Mouse (Mus musculus) heart, postnatal 0 days (tissue): ENCODE measurements around the gene Olfr807. TPM values are rescaled to one million over a fixed set of nuclear protein-coding genes. Genes with fewer than 3 reads are reported as not detected.

Experiments
- ATAC-seq: fragments of 200-750 bp; cut with Nextera tagmentation; 2 replicates; pipeline ENCODE4 v1.8.0; 2017; ENCODE audit warnings: low read depth, moderate number of reproducible peaks, moderate library complexity; ENCODE audit not compliant: insufficient read depth
- DNase-seq: peaks from one replicate; pipeline ENCODE4 v3.0.0-alpha.2; 2016; ENCODE audit warnings: low spot score
- H3K27ac ChIP-seq: fragments of 300-500 bp; sonication (generic); 2 replicates; pipeline ENCODE4 v1.5.1; 2014; ENCODE audit warnings: low read depth, mild to moderate bottlenecking
- H3K27me3 ChIP-seq: fragments of 300-500 bp; sonication (generic); 2 replicates; pipeline ENCODE4 v1.6.1; 2014; ENCODE audit warnings: low read length, mixed read lengths; ENCODE audit not compliant: control insufficient read depth, insufficient read depth
- H3K36me3 ChIP-seq: fragments of 300-500 bp; sonication (generic); replicated peaks from 2 replicates; pipeline ENCODE4 v1.6.1; 2014; ENCODE audit warnings: low read length, mixed read lengths; ENCODE audit not compliant: control insufficient read depth, insufficient read depth
- H3K4me1 ChIP-seq: fragments of 300-500 bp; sonication (generic); 2 replicates; pipeline ENCODE4 v1.6.1; 2014; ENCODE audit warnings: antibody characterized with exemption; ENCODE audit not compliant: control insufficient read depth, insufficient read depth
- H3K4me2 ChIP-seq: fragments of 300-500 bp; sonication (generic); 2 replicates; pipeline ENCODE4 v1.6.1; 2014; ENCODE audit warnings: low read depth, mild to moderate bottlenecking, low read length, moderate library complexity
- H3K4me3 ChIP-seq: fragments of 300-500 bp; sonication (generic); 2 replicates; pipeline ENCODE4 v1.5.1; 2014; ENCODE audit warnings: low read depth, low read length
- H3K9ac ChIP-seq: fragments of 300-500 bp; sonication (generic); replicated peaks from 2 replicates; pipeline ENCODE4 v1.6.1; 2014; ENCODE audit warnings: low read depth, low read length, mixed read lengths
- H3K9me3 ChIP-seq: fragments of 300-500 bp; sonication (generic); replicated peaks from 2 replicates; pipeline ENCODE4 v1.6.1; 2016; ENCODE audit warnings: low read length; ENCODE audit not compliant: control insufficient read depth
- CTCF ChIP-seq: IDR thresholded peaks from 2 replicates; pipeline ENCODE4 v1.5.1; 2016; ENCODE audit warnings: antibody characterized with exemption, control low read depth, low read depth
- EP300 ChIP-seq: IDR thresholded peaks from 2 replicates; pipeline ENCODE4 v1.6.1; 2016; ENCODE audit warnings: antibody characterized with exemption, low read depth
- WGBS: fragments of 180-500 bp; shearing (Covaris S2); extraction: QIAGEN DNeasy Blood & Tissue Kit; methylation state at CpG from one replicate; pipeline ENCODE4 v1.1.7; 2014; 5-methylcytosine and 5-hydroxymethylcytosine counted together
- polyA plus RNA-seq: library from polyadenylated mRNA; unstranded; fragments of >200 nt; fragmentation: Nextera tagmentation; extraction: Ambion mirVana; gene quantifications from 2 replicates; pipeline ENCODE4 v1.2.1, GENCODE M21; 2015
- total RNA-seq: library from RNA; depleted of rRNA; stranded (reverse); fragments of >200 nt; gene quantifications from 2 replicates; pipeline ENCODE4 v1.2.3, GENCODE M21; 2014; ENCODE audit warnings: low replicate concordance; rRNA removed

Gene Olfr807
- not detected in 2 replicates for total RNA-seq
- polyA plus RNA-seq: not detected in 2 replicates

DNA sequence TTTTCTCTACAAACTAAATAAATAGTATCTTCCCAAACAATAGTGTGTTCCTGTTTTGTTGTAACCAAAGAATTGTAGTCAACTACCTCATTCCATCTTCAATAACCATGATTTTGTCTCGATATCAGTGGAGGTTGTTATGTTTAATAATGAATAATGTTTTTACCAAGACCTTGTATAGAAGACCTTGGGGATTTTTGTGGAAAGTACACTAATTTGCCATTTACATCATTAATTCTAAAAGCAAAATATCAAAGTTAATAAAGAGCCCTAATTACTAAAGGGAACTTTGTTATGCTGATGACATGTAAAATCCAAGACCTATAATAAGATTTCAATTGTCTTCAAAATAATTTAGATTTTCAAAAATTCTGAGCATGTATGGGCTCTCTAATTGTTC is at the start of gene Olfr807:
Olfr807 (minus strand) TSS at position 101 of the 400 bp plus-strand sequence.
- no peak within 1 kb of the TSS for H3K4me3 ChIP-seq
- H3K9ac ChIP-seq: no peak within 1 kb of the TSS
- WGBS: 70% methylated on average over 1 of the region's 1 CpGs
- no peak for TF ChIP-seq EP300
- TF ChIP-seq CTCF: no peak
- H3K4me2 ChIP-seq: no peak within 1 kb of the TSS
- H3K9me3 ChIP-seq: no peaks in the 10 kb centered on the region
- ATAC-seq: no peak
- H3K36me3 ChIP-seq: no peaks in the 10 kb centered on the region
- DNase-seq: no peak
- H3K27ac ChIP-seq: no peak within 1 kb of the TSS
- no peaks in the 10 kb centered on the region for H3K27me3 ChIP-seq
- no peaks in the 10 kb centered on the region for H3K4me1 ChIP-seq

GRCm38 (mm10) chr10:129804296-129804695 is 46.7 kb upstream of the Olfr807 start, which contains the start of gene Olfr811:
Gene Olfr811, minus strand, starts transcription at chr10:129804396.
- H3K4me3 ChIP-seq: no peak within 1 kb of the TSS
- H3K27ac ChIP-seq: no peak within 1 kb of the TSS
- H3K4me2 ChIP-seq: no peak within 1 kb of the TSS
- no peaks in the 10 kb centered on the region for H3K27me3 ChIP-seq
- no peaks in the 10 kb centered on the region for H3K36me3 ChIP-seq
- ATAC-seq: no peak
- WGBS: 64% methylated on average over 4 of the region's 4 CpGs
- H3K4me1 ChIP-seq: no peaks in the 10 kb centered on the region
- no peaks in the 10 kb centered on the region for H3K9me3 ChIP-seq
- DNase-seq: no peak
- H3K9ac ChIP-seq: no peak within 1 kb of the TSS
- TF ChIP-seq CTCF: no peak
- no peak for TF ChIP-seq EP300

- ATAC-seq (no peak), DNase-seq (no peak)
- no peak within 1 kb of the TSS for H3K27ac ChIP-seq
- H3K27me3 ChIP-seq: no peaks in the 10 kb centered on the region
- no peak for TF ChIP-seq EP300
- no peak for TF ChIP-seq CTCF
- H3K4me1 ChIP-seq: no peaks in the 10 kb centered on the region
- no peak within 1 kb of the TSS for H3K4me3 ChIP-seq
- H3K9ac ChIP-seq: no peak within 1 kb of the TSS
- no peak within 1 kb of the TSS for H3K4me2 ChIP-seq
- no peaks in the 10 kb centered on the region for H3K36me3 ChIP-seq
- H3K9me3 ChIP-seq: no peaks in the 10 kb centered on the region
These were observed 37.2 kb upstream of the Olfr807 start, which contains the start of gene Olfr810 for GRCm38 (mm10) chr10:129794817-129795216. Gene Olfr810, minus strand, starts transcription at chr10:129794917.

- DNase-seq (no peak), ATAC-seq (no peak)
- Histone ChIP-seq H3K9me3 (no peaks in the 10 kb centered on the region), H3K4me3 (no peak overlapping the region), H3K4me1 (no peaks in the 10 kb centered on the region), H3K27ac (no peak overlapping the region), H3K9ac (no peak overlapping the region), H3K36me3 (no peaks in the 10 kb centered on the region), H3K27me3 (no peaks in the 10 kb centered on the region), H3K4me2 (no peak overlapping the region)
- no peak for TF ChIP-seq CTCF
- no peak for TF ChIP-seq EP300
These were observed 20.5 kb upstream of the Olfr807 start for GRCm38 (mm10) chr10:129778123-129778522.

GRCm38 (mm10) chr10:129774338-129774737 is 16.7 kb upstream of the Olfr807 start, which contains the start of gene Olfr809:
Gene Olfr809, plus strand, starts transcription at chr10:129774638.
- Histone ChIP-seq H3K9ac (no peak within 1 kb of the TSS), H3K27me3 (no peaks in the 10 kb centered on the region), H3K27ac (no peak within 1 kb of the TSS), H3K4me3 (no peak within 1 kb of the TSS), H3K4me1 (no peaks in the 10 kb centered on the region), H3K9me3 (no peaks in the 10 kb centered on the region), H3K36me3 (no peaks in the 10 kb centered on the region), H3K4me2 (no peak within 1 kb of the TSS)
- DNase-seq (no peak), ATAC-seq (no peak)
- TF ChIP-seq EP300: no peak
- no peak for TF ChIP-seq CTCF

DNA sequence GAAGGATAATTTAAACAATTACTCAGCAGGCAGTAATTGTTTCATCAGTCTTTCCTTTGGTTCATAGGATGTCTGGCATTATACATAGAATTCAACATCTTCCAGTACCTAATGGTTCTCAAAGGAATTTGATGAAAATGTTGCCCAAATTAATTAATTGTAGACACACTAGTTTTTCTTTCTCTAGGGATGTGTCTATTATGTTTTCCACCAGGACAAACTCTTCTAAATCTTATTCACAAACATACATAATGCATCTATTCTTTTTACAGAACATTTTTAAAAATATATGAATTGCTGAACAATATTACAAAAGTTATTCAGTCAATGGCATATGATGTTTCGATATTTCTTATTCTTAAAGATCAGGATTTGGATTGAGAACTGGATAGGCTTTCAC is 7.6 kb upstream of the Olfr807 start, which contains the start of gene Olfr808:
Olfr808 (plus strand) TSS at position 301 of the 400 bp plus-strand sequence.
- H3K4me1 ChIP-seq: no peaks in the 10 kb centered on the region

More for the DNA sequence above, 7.6 kb upstream of the Olfr807 start, which contains the start of gene Olfr808:
- WGBS: 76% methylated on average over 1 of the region's 1 CpGs
- Histone ChIP-seq H3K27ac (no peak within 1 kb of the TSS), H3K27me3 (no peaks in the 10 kb centered on the region), H3K9ac (no peak within 1 kb of the TSS), H3K9me3 (no peaks in the 10 kb centered on the region), H3K4me3 (no peak within 1 kb of the TSS), H3K4me2 (no peak within 1 kb of the TSS), H3K36me3 (no peaks in the 10 kb centered on the region)
- no peak for DNase-seq
- ATAC-seq: no peak
- TF ChIP-seq CTCF (no peak), EP300 (no peak)
